Mouse (Mus musculus) NIH3T3 (cell line): ENCODE measurements around the gene Ptgdr2.

ENCODE experiments used
- DNase-seq: peaks from one replicate; pipeline ENCODE4 v3.0.0-alpha.2; 2012; ENCODE audit warnings: low read depth

The Ptgdr2 gene

DNA sequence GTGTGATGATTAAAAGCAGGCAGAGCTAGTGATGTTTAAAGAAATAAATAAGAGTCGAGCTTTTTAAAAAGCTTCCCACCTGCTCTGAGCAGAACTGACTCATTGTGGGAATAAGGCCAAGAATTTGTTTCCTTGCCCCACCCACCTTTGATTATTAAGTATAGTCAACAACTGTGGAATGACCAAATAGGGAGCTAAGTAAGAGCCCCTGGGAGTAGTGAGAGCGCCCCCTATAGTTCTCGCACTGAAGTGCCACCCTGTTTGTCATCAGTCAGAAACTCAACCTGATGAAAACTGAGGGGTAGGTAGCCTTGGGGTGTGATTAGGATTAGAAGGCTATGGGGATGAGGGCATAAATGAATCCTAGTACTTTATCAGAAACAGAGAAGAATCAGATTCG, 39.4 kb downstream of the Ptgdr2 start:
- DNase-seq, result peak; percentile 89

DNA sequence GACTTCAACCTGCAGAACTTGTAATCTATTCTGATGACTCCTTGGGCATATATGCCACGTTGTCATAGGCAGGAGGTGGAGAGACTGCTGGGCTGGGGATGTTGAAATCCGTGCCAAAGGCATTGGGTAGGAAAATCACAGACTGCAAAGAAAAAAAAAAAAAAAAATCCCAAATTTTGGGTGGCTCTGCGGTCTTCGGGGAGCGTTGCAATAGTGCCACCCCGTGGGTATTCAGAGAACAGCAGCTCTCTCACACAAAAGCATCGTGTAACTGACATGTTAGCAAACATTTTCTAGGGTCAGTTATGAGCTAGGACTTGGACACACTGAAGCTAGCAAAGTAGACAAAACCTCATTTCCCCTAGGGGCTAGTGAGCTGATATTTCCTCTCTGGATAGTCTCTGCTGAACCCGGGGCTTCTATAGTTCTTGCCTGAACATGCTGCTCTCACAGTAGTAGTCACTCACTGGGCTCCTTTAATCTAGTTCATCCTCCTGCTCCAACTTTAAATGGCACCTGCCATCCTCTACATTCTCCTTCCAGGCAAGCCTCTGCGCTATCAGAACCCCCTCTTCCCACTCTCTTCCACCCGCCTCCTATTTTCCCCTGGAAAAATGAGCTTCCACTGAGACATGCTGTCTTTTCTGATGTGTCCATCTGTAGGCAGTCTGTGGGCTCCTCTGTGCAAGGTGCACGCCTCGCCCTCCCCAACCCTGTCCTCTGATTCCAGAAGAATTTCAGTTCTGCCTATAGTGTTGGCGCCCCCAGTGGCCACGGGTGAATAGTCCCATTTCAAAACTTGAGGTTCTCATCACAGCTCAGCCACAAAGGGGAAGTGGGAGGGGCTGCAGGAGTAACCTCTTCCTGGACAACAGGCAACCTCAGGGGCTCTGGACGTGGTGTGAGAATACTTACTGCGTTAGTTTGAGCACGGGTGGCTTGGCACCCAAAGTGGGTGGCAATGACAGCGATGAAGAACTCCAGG, 42.5 kb downstream of the Ptgdr2 start:
- peak; percentile 87 for DNase-seq

GRCm38 (mm10) chr19:10980210-10980609, 43.2 kb downstream of the Ptgdr2 start:
- no peak for DNase-seq

GRCm38 (mm10) chr19:10983146-10983545, 46.2 kb downstream of the Ptgdr2 start:
- peak; percentile 35 for DNase-seq

DNA sequence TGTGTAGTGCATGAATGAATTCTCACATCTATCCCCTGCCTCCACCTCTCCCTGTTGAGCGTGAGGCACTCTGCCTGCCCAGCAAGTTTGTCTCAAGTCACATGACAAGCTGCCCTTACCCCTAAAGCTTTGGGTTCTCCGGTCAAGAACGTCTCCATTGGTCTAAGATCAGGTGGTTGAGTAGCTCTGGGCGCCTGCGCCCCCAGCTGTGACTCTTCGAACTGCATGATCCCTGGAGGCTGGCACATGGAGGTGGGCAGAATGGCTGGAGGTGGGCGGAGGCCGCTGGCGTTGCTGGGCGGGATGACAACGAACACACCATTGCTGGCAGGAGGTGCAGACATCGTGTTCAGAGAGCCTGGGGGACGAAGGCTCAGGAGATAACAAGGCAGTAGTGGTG, 47.6 kb downstream of the Ptgdr2 start:
- DNase-seq, result no peak

- peak; percentile 61 for DNase-seq
Measured at GRCm38 (mm10) chr19:10985889-10986288, 48.9 kb downstream of the Ptgdr2 start.

- no peak for DNase-seq
Measured at GRCm38 (mm10) chr19:10988563-10988962, 51.6 kb downstream of the Ptgdr2 start.

DNA sequence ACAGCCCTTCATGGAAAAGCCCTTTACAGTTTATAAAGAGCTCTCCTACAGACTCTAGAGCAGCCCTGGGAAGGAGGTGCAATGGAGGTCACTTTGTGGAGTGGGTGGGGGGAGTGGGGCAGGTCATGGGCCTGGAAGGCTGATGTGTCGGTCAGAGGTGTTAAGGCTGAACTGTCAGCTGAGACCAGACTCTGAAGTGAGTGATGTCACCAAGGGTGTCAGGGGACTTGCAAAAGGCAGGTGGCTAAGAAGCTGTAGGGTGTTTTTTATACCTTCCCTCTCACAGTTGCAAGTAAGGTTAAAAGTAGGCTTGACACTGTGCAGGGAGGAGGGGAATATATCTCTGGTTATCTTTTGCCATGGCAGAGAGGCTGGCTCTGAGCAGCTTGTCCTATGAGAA, 53.8 kb downstream of the Ptgdr2 start:
- DNase-seq, result no peak

- DNase-seq, result peak; percentile 76
Measured at GRCm38 (mm10) chr19:10991911-10992310, 55.0 kb downstream of the Ptgdr2 start.
